Mouse (Mus musculus) neural tube, embryonic 11.5 days (tissue): ENCODE measurements at regions not wholly inside any gene's neighbourhood (a gene's known extent, or its start where the extent isn't known, plus 50 kb on each side); places are given as distances from the start of the nearest gene placed in this dataset.

Experiments
- ATAC-seq: fragments of 200-750 bp; cut with Nextera tagmentation; 2 replicates; pipeline ENCODE4 v1.8.0; 2017; ENCODE audit warnings: moderate number of reproducible peaks, mild to moderate bottlenecking, moderate TSS enrichment, moderate library complexity; ENCODE audit not compliant: insufficient read depth, low FRiP score, low TSS enrichment
- DNase-seq: peaks from one replicate; pipeline ENCODE4 v3.0.0-alpha.2; 2015; ENCODE audit warnings: low spot score
- H3K27ac ChIP-seq: fragments of 300-500 bp; sonication (generic); 2 replicates; pipeline ENCODE4 v1.5.1; 2014; ENCODE audit warnings: low read depth, mild to moderate bottlenecking, low read length
- H3K27me3 ChIP-seq: fragments of 300-500 bp; sonication (generic); 2 replicates; pipeline ENCODE4 v1.6.1; 2014; ENCODE audit warnings: mild to moderate bottlenecking, low read length, mixed read lengths; ENCODE audit not compliant: control insufficient read depth, insufficient read depth
- H3K36me3 ChIP-seq: fragments of 300-500 bp; sonication (generic); 2 replicates; pipeline ENCODE4 v1.6.1; 2014; ENCODE audit warnings: mild to moderate bottlenecking, low read length, moderate library complexity, mixed read lengths; ENCODE audit not compliant: control insufficient read depth, insufficient read depth
- H3K4me1 ChIP-seq: fragments of 300-500 bp; sonication (generic); 2 replicates; pipeline ENCODE4 v1.6.1; 2014; ENCODE audit warnings: low read length, mixed read lengths; ENCODE audit not compliant: control insufficient read depth, insufficient read depth
- H3K4me2 ChIP-seq: fragments of 300-500 bp; sonication (generic); 2 replicates; pipeline ENCODE4 v1.6.1; 2014; ENCODE audit warnings: low read depth, mild to moderate bottlenecking, moderate library complexity
- H3K4me3 ChIP-seq: fragments of 300-500 bp; sonication (generic); 2 replicates; pipeline ENCODE4 v1.5.1; 2014; ENCODE audit warnings: low read depth, low read length
- H3K9ac ChIP-seq: fragments of 300-500 bp; sonication (generic); 2 replicates; pipeline ENCODE4 v1.6.1; 2014; ENCODE audit warnings: mild to moderate bottlenecking, low read length
- H3K9me3 ChIP-seq: fragments of 300-500 bp; sonication (generic); 2 replicates; pipeline ENCODE4 v1.6.1; 2016; ENCODE audit warnings: low read length; ENCODE audit not compliant: control insufficient read depth
- WGBS: fragments of 180-500 bp; shearing (Covaris S2); extraction: QIAGEN DNeasy Blood & Tissue Kit; methylation state at CpG from one replicate; pipeline ENCODE4 v1.1.7; 2014; 5-methylcytosine and 5-hydroxymethylcytosine counted together

- H3K4me1 ChIP-seq: no peaks in the 10 kb centered on the region
- H3K27ac ChIP-seq: no peak overlapping the region
- H3K36me3 ChIP-seq: no peaks in the 10 kb centered on the region
- no peak overlapping the region for H3K4me3 ChIP-seq
- H3K9ac ChIP-seq: no peak overlapping the region
- no peaks in the 10 kb centered on the region for H3K9me3 ChIP-seq
- no peak for ATAC-seq
- no peak for DNase-seq
- H3K4me2 ChIP-seq: no peak overlapping the region
- 66% methylated on average over 16 of the region's 16 CpGs for WGBS
- H3K27me3 ChIP-seq: no peaks in the 10 kb centered on the region
Observed at GRCm38 (mm10) chr6:117253586-117254330, 85.4 kb downstream of the Cxcl12 start.

DNA sequence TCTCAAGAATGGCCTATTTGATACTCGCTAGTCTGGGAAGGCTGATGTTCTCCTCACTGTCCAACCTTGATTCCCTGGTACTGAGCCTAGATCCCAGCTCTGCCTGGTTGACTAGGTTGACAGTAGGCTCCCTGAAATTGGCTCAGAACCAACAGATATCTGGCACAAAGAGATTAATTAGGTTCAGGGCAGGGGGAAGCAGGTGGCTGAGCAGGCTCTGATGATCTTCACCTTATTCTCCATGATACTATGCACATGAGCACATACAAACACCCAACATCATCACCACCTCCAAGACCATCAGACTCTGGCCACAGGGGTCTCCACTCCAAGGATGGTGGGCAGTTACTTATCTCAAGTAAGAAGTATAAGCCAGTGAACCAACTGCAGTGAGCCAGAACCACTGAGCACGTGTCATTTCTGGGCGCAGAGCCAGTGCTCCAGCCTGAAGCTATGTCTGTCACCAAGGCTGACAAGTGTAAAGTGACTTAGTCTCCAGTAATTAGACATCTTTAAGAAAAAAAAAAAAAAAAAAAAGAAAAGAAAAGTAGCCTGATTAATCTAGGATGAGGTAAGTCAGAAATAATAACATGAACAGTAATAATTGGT is 86.4 kb downstream of the Cxcl12 start:
- Histone ChIP-seq H3K27me3 (no peaks in the 10 kb centered on the region), H3K9ac (no peak overlapping the region), H3K4me2 (no peak overlapping the region), H3K9me3 (no peaks in the 10 kb centered on the region), H3K36me3 (no peaks in the 10 kb centered on the region), H3K4me3 (no peak overlapping the region), H3K27ac (no peak overlapping the region), H3K4me1 (no peaks in the 10 kb centered on the region)
- WGBS: 88% methylated on average over 3 of the region's 3 CpGs
- no peak for ATAC-seq
- DNase-seq: no peak

GRCm38 (mm10) chr6:117255399-117256098 is 87.2 kb downstream of the Cxcl12 start:
- Histone ChIP-seq H3K36me3 (no peaks in the 10 kb centered on the region), H3K4me2 (no peak overlapping the region), H3K4me1 (no peaks in the 10 kb centered on the region), H3K4me3 (no peak overlapping the region), H3K9me3 (no peaks in the 10 kb centered on the region), H3K27ac (no peak overlapping the region), H3K9ac (no peak overlapping the region), H3K27me3 (no peaks in the 10 kb centered on the region)
- no peak for ATAC-seq
- WGBS: 61% methylated on average over 3 of the region's 3 CpGs
- no peak for DNase-seq

DNA sequence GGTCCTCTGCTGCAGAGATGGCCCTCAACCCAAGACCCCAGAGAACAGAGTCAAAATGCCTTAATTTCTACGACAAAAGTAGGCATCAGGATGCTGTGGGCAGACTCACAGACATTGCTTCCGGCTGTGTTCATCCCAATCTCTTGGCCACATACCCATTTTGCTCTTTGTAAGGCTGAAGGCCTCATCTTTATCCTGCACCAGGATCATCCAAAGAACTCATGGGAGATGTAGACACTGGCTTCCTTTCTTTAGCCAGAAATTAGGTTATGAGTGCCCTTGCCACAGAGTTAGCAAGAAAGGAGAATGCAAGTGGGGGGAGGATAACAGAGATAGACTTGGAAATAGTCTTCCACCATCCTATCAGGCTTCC is 87.8 kb downstream of the Cxcl12 start:
- H3K4me1 ChIP-seq: no peaks in the 10 kb centered on the region
- no peak overlapping the region for H3K9ac ChIP-seq
- H3K27ac ChIP-seq: no peak overlapping the region
- WGBS: 82% methylated on average over 2 of the region's 2 CpGs
- ATAC-seq: no peak
- no peak overlapping the region for H3K4me3 ChIP-seq
- no peak overlapping the region for H3K4me2 ChIP-seq
- H3K27me3 ChIP-seq: no peaks in the 10 kb centered on the region
- DNase-seq: no peak
- H3K9me3 ChIP-seq: no peaks in the 10 kb centered on the region
- no peaks in the 10 kb centered on the region for H3K36me3 ChIP-seq

DNA sequence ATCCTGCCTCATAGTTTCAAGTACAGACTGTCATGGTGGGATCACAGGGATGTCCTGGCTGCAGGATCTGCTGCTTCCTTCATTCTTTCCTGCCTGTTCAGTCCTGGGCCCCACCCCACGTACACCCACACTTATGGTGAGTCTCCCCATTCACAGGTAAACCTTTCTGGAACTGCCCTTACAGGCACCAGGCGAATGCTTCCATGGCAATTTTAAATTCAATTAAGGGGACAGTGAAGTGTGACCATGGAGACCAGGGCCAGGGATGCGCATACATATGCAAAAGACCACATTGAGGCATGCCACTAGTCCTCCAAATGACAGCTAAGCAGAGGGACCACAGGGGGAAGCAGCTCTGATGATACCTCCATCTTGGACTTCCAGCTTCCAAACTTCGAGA is 89.3 kb downstream of the Cxcl12 start:
- Histone ChIP-seq H3K36me3 (no peaks in the 10 kb centered on the region), H3K9ac (no peak overlapping the region), H3K27me3 (no peaks in the 10 kb centered on the region), H3K9me3 (no peaks in the 10 kb centered on the region), H3K27ac (no peak overlapping the region), H3K4me3 (no peak overlapping the region), H3K4me1 (no peaks in the 10 kb centered on the region), H3K4me2 (no peak overlapping the region)
- ATAC-seq: no peak
- no peak for DNase-seq
- WGBS: 88% methylated on average over 4 of the region's 4 CpGs

GRCm38 (mm10) chr6:117267906-117268305 is 99.6 kb downstream of the Cxcl12 start:
- H3K9me3 ChIP-seq: no peaks in the 10 kb centered on the region
- ATAC-seq: no peak
- H3K27me3 ChIP-seq: no peaks in the 10 kb centered on the region
- H3K36me3 ChIP-seq: no peaks in the 10 kb centered on the region
- 88% methylated on average over 1 of the region's 1 CpGs for WGBS
- no peak for DNase-seq
- no peaks in the 10 kb centered on the region for H3K4me1 ChIP-seq
- H3K9ac ChIP-seq: no peak overlapping the region
- H3K27ac ChIP-seq: no peak overlapping the region
- no peak overlapping the region for H3K4me3 ChIP-seq
- no peak overlapping the region for H3K4me2 ChIP-seq

DNA sequence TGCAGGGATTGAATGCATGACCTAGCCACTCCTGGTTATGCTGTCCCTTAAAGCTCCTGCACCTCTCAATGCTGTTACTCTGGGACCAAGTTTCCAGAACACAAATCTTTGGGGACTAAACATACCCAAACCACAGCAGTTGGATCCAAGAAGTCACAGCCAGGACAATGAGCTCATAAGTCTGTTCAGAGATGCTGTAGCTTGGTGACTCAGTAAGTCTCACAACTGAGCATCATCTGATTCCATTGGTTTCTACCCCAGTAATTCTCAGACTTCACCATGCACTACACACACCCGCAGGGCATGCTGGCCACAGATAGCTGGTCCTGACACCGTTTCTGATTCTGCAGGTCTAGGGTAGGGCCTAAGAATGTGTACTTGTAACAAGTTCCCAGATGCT is 100.0 kb downstream of the Cxcl12 start:
- Histone ChIP-seq H3K27ac (no peak overlapping the region), H3K4me3 (no peak overlapping the region), H3K27me3 (no peaks in the 10 kb centered on the region), H3K4me1 (no peaks in the 10 kb centered on the region), H3K9me3 (no peaks in the 10 kb centered on the region), H3K36me3 (no peaks in the 10 kb centered on the region), H3K9ac (no peak overlapping the region), H3K4me2 (no peak overlapping the region)
- DNase-seq: no peak
- no peak for ATAC-seq
- WGBS: 83% methylated on average over 2 of the region's 2 CpGs

DNA sequence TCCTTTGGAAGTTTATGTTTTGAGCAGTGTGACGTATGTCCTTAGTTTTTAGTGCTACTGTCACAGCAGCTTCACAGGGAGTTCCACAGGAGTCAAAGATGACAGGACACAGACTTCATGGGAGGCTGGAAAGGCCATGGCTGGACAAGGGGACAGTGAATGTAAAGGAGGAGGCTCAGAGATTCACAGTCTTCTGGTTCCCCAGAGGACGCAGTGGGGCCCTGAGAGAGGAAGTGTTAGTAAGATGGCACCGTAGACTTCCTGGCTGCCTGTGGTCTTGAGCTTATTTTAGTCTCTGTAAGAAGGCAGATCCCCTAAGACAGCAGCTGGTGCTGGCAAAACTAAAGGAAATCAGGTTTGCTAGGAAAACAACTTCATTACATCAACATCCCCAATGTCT is 101.9 kb downstream of the Cxcl12 start:
- 85% methylated on average over 3 of the region's 3 CpGs for WGBS
- no peak overlapping the region for H3K4me3 ChIP-seq
- no peaks in the 10 kb centered on the region for H3K9me3 ChIP-seq
- H3K9ac ChIP-seq: no peak overlapping the region
- DNase-seq: no peak
- H3K36me3 ChIP-seq: no peaks in the 10 kb centered on the region
- no peak for ATAC-seq
- no peaks in the 10 kb centered on the region for H3K27me3 ChIP-seq
- no peak overlapping the region for H3K4me2 ChIP-seq
- no peak overlapping the region for H3K27ac ChIP-seq
- H3K4me1 ChIP-seq: no peaks in the 10 kb centered on the region
